Mouse (Mus musculus): ENCODE measurements around the gene Cdc42bpg. TPM values are rescaled to one million over a fixed set of nuclear protein-coding genes. Genes with fewer than 3 reads are reported as not detected.

The Cdc42bpg gene
- polyA plus RNA-seq, 1 experiment: 33.1 TPM

- TF ChIP-seq CTCF (IDR thresholded peaks at IDR 0.05; ENCODE audit: borderline replicate concordance, insufficient read depth, low read depth, low read length) (0 out of 2 replicates have a peak, but pooled peaks have one; percentile 16), POLR2A (IDR thresholded peaks at IDR 0.05; ENCODE audit: borderline replicate concordance, insufficient read depth, low read length) (no peak)
- WGBS: 16% methylated on average over 6 of the region's 6 CpGs
Measured at GRCm38 (mm10) chr19:6265727-6266182, 40.5 kb upstream of the Cdc42bpg start.

GRCm38 (mm10) chr19:6267306-6268169 lies 38.7 kb upstream of the Cdc42bpg start:
- no peaks in the 10 kb centered on the region for H3K27me3 ChIP-seq (ENCODE audit: control insufficient read depth, insufficient read depth, low read length)
- WGBS: 5% methylated on average over 11 of the region's 11 CpGs

More at GRCm38 (mm10) chr19:6265727-6266182, 40.5 kb upstream of the Cdc42bpg start:
- peak overlapping the region; percentile 45; the same call in 1 of the 2 replicates for H3K27ac ChIP-seq (ENCODE audit: insufficient read depth, low read length)
- peak; percentile 48 to 51 for DNase-seq
- H3K4me3 ChIP-seq (replicated peaks; ENCODE audit: insufficient read depth, low read depth, low read length): no peak overlapping the region
- no peaks in the 10 kb centered on the region for H3K27me3 ChIP-seq (ENCODE audit: control insufficient read depth, insufficient read depth, low read length)
- H3K4me1 ChIP-seq (ENCODE audit: control insufficient read depth, insufficient read depth, low read length): peaks cover 58% of the 10 kb centered on the region

GRCm38 (mm10) chr19:6268170-6268528 lies 38.1 kb upstream of the Cdc42bpg start:
- TF ChIP-seq POLR2A (IDR thresholded peaks at IDR 0.05; ENCODE audit: borderline replicate concordance, insufficient read depth, low read length) (no peak), CTCF (IDR thresholded peaks at IDR 0.05; ENCODE audit: borderline replicate concordance, insufficient read depth, low read depth, low read length) (peak; percentile 90)
- Histone ChIP-seq H3K4me3 (replicated peaks; ENCODE audit: insufficient read depth, low read depth, low read length) (no peak overlapping the region), H3K27me3 (ENCODE audit: control insufficient read depth, insufficient read depth, low read length) (no peaks in the 10 kb centered on the region), H3K4me1 (ENCODE audit: control insufficient read depth, insufficient read depth, low read length) (peaks cover 51% of the 10 kb centered on the region), H3K27ac (ENCODE audit: insufficient read depth, low read length) (peak overlapping the region; percentile 88)
- peak; percentile 84 to 88 for DNase-seq
- 4% methylated on average over 8 of the region's 8 CpGs for WGBS

More at GRCm38 (mm10) chr19:6267306-6268169, 38.7 kb upstream of the Cdc42bpg start:
- peaks cover 55% of the 10 kb centered on the region for H3K4me1 ChIP-seq (ENCODE audit: control insufficient read depth, insufficient read depth, low read length)
- peak; percentile 94 to 97 for DNase-seq
- TF ChIP-seq POLR2A (IDR thresholded peaks at IDR 0.05; ENCODE audit: borderline replicate concordance, insufficient read depth, low read length) (no peak), CTCF (IDR thresholded peaks at IDR 0.05; ENCODE audit: borderline replicate concordance, insufficient read depth, low read depth, low read length) (0 out of 2 replicates have a peak, but pooled peaks have one; percentile 3)
- H3K4me3 ChIP-seq (replicated peaks; ENCODE audit: insufficient read depth, low read depth, low read length): no peak overlapping the region
- peak overlapping the region; percentile 94 for H3K27ac ChIP-seq (ENCODE audit: insufficient read depth, low read length)

- WGBS: 48% methylated on average over 7 of the region's 7 CpGs
- H3K27me3 ChIP-seq (ENCODE audit: control insufficient read depth, insufficient read depth, low read length): no peaks in the 10 kb centered on the region
- H3K4me1 ChIP-seq (ENCODE audit: control insufficient read depth, insufficient read depth, low read length): peaks cover 53% of the 10 kb centered on the region
- TF ChIP-seq POLR2A (IDR thresholded peaks at IDR 0.05; ENCODE audit: borderline replicate concordance, insufficient read depth, low read length) (no peak), CTCF (IDR thresholded peaks at IDR 0.05; ENCODE audit: borderline replicate concordance, insufficient read depth, low read depth, low read length) (no peak)
- H3K27ac ChIP-seq (ENCODE audit: insufficient read depth, low read length): peak overlapping the region; percentile 88; the same call in 1 of the 2 replicates
- no peak for DNase-seq
- no peak overlapping the region for H3K4me3 ChIP-seq (replicated peaks; ENCODE audit: insufficient read depth, low read depth, low read length)
Measured at GRCm38 (mm10) chr19:6268670-6269132, 37.6 kb upstream of the Cdc42bpg start.

GRCm38 (mm10) chr19:6269798-6270475 lies 36.3 kb upstream of the Cdc42bpg start:
- Histone ChIP-seq H3K27me3 (ENCODE audit: control insufficient read depth, insufficient read depth, low read length) (no peaks in the 10 kb centered on the region), H3K4me1 (ENCODE audit: control insufficient read depth, insufficient read depth, low read length) (peaks cover 49% of the 10 kb centered on the region), H3K27ac (ENCODE audit: insufficient read depth, low read length) (peak overlapping the region; percentile 10; the same call in 1 of the 2 replicates), H3K4me3 (replicated peaks; ENCODE audit: insufficient read depth, low read depth, low read length) (no peak overlapping the region)
- TF ChIP-seq POLR2A (IDR thresholded peaks at IDR 0.05; ENCODE audit: borderline replicate concordance, insufficient read depth, low read length): no peak
- TF ChIP-seq CTCF (IDR thresholded peaks at IDR 0.05; ENCODE audit: borderline replicate concordance, insufficient read depth, low read depth, low read length): no peak
- no peak for DNase-seq
- WGBS: 82% methylated on average over 8 of the region's 8 CpGs

GRCm38 (mm10) chr19:6270661-6271060 lies 35.6 kb upstream of the Cdc42bpg start:
- H3K4me1 ChIP-seq (ENCODE audit: control insufficient read depth, insufficient read depth, low read length): peaks cover 43% of the 10 kb centered on the region
- DNase-seq: no peak
- no peaks in the 10 kb centered on the region for H3K27me3 ChIP-seq (ENCODE audit: control insufficient read depth, insufficient read depth, low read length)
- TF ChIP-seq CTCF (IDR thresholded peaks at IDR 0.05; ENCODE audit: borderline replicate concordance, insufficient read depth, low read depth, low read length): no peak
- no peak for TF ChIP-seq POLR2A (IDR thresholded peaks at IDR 0.05; ENCODE audit: borderline replicate concordance, insufficient read depth, low read length)
- 0 out of 2 replicates have a peak overlapping the region, but pooled peaks have one; percentile 28 for H3K27ac ChIP-seq (ENCODE audit: insufficient read depth, low read length)
- H3K4me3 ChIP-seq (replicated peaks; ENCODE audit: insufficient read depth, low read depth, low read length): no peak overlapping the region
- 81% methylated on average over 9 of the region's 9 CpGs for WGBS

- no peak for DNase-seq
- H3K27ac ChIP-seq (ENCODE audit: insufficient read depth, low read length): no peak overlapping the region
- H3K27me3 ChIP-seq (ENCODE audit: control insufficient read depth, insufficient read depth, low read length): no peaks in the 10 kb centered on the region
- WGBS: 65% methylated on average over 8 of the region's 8 CpGs
- no peak overlapping the region for H3K4me3 ChIP-seq (replicated peaks; ENCODE audit: insufficient read depth, low read depth, low read length)
- no peak for TF ChIP-seq POLR2A (IDR thresholded peaks at IDR 0.05; ENCODE audit: borderline replicate concordance, insufficient read depth, low read length)
- no peak for TF ChIP-seq CTCF (IDR thresholded peaks at IDR 0.05; ENCODE audit: borderline replicate concordance, insufficient read depth, low read depth, low read length)
- peaks cover 47% of the 10 kb centered on the region for H3K4me1 ChIP-seq (ENCODE audit: control insufficient read depth, insufficient read depth, low read length)
Measured at GRCm38 (mm10) chr19:6271206-6271605, 35.0 kb upstream of the Cdc42bpg start.

Data from cerebellum, adult 2 months (tissue).